Mouse (Mus musculus) thymus, postnatal 14 days (tissue): Measurements from ENCODE around the gene Atp4b.
"Not testable (repeated sequence)": the region's sequence is repeated elsewhere in the genome, so short reads cannot be mapped to it uniquely, and the experiment has no call there.

ENCODE experiments used
- DNase-seq: peaks from one replicate; pipeline ENCODE4 v3.0.0; 2021

Atp4b gene

GRCm38 (mm10) chr8:13382536-13382935 lies 14.1 kb downstream of the Atp4b start:
- DNase-seq, result no peak

GRCm38 (mm10) chr8:13381630-13382029 lies 15.0 kb downstream of the Atp4b start:
- DNase-seq, result no peak

- no peak for DNase-seq
Observed at GRCm38 (mm10) chr8:13373151-13373662, 23.4 kb downstream of the Atp4b start.

- peak; percentile 19 for DNase-seq
Observed at GRCm38 (mm10) chr8:13361865-13362264, 34.8 kb downstream of the Atp4b start.

GRCm38 (mm10) chr8:13360213-13360612 lies 36.4 kb downstream of the Atp4b start:
- DNase-seq, result no peak

GRCm38 (mm10) chr8:13356681-13357080 lies 39.9 kb downstream of the Atp4b start:
- DNase-seq, result no peak

GRCm38 (mm10) chr8:13356221-13356620 lies 40.4 kb downstream of the Atp4b start:
- no peak for DNase-seq

- DNase-seq, result no peak
Observed at GRCm38 (mm10) chr8:13353883-13354282, 42.7 kb downstream of the Atp4b start.

- no peak for DNase-seq
Observed at GRCm38 (mm10) chr8:13353155-13353833, 43.3 kb downstream of the Atp4b start.

- no peak for DNase-seq
Observed at GRCm38 (mm10) chr8:13352601-13353000, 44.0 kb downstream of the Atp4b start.

- no peak for DNase-seq
Observed at GRCm38 (mm10) chr8:13351593-13351992, 45.0 kb downstream of the Atp4b start.

GRCm38 (mm10) chr8:13350052-13350451 lies 46.6 kb downstream of the Atp4b start:
- DNase-seq, result no peak

GRCm38 (mm10) chr8:13343134-13343533 lies 53.5 kb downstream of the Atp4b start:
- no peak for DNase-seq

- no peak for DNase-seq
Observed at GRCm38 (mm10) chr8:13342340-13342739, 54.3 kb downstream of the Atp4b start.

GRCm38 (mm10) chr8:13340650-13341049 lies 56.0 kb downstream of the Atp4b start:
- no peak for DNase-seq

GRCm38 (mm10) chr8:13339646-13339990 lies 57.0 kb downstream of the Atp4b start:
- no peak for DNase-seq

- DNase-seq, result peak; percentile 63
Observed at GRCm38 (mm10) chr8:13338901-13339645, 57.6 kb downstream of the Atp4b start.

- peak; percentile 92 for DNase-seq
Observed at GRCm38 (mm10) chr8:13338255-13338860, 58.3 kb downstream of the Atp4b start, which contains the start of gene Tfdp1. Gene Tfdp1 (plus strand): TSS chr8:13338751.

GRCm38 (mm10) chr8:13337678-13338077 lies 58.9 kb downstream of the Atp4b start:
- DNase-seq, result no peak

- DNase-seq, result not testable (repeated sequence)
Observed at GRCm38 (mm10) chr8:13337245-13337644, 59.4 kb downstream of the Atp4b start.
